Mouse (Mus musculus): ENCODE measurements around the gene Enkur. TPM values are rescaled to one million over a fixed set of nuclear protein-coding genes. Genes with fewer than 3 reads are reported as not detected.
A peak's percentile ranks its signal among the peaks of the same experiment; 100 is the strongest.

Gene Enkur
- polyA plus RNA-seq, 1 experiment from 2014 or later, result 0.41 TPM

DNA sequence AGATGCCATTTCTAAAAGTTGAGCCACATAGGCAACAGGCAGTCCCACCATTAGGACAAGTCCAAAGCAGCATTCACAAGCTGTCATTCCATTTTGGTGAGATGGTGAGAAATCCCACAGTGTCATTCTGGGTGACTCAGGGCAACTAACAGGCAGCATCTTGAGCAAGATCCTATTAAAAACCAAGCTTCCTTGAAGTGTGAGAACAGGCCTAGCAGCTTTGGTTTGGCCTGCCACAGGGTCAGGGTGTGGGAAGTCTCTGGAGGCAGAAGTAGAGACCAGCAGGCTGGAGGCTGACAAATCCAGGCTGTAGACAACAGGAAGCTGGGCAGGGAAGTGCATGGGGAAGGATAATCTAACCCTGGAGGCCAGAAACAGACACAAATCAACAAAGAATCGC is 22.4 kb downstream of the Enkur start:
- no peak overlapping the region for H3K9ac ChIP-seq
- H3K4me3 ChIP-seq, result no peak overlapping the region
- H3K9me3 ChIP-seq, result no peaks in the 10 kb centered on the region
- WGBS, result 55% methylated on average over 1 of the region's 1 CpGs
- no peaks in the 10 kb centered on the region for H3K36me3 ChIP-seq
- no peak overlapping the region for H3K4me2 ChIP-seq
- H3K4me1 ChIP-seq, result no peaks in the 10 kb centered on the region
- H3K27ac ChIP-seq, result no peak overlapping the region
- no peak for ATAC-seq (ENCODE audit: insufficient number of reproducible peaks, insufficient read depth, low FRiP score, low TSS enrichment, low read depth)
- no peaks in the 10 kb centered on the region for H3K27me3 ChIP-seq

DNA sequence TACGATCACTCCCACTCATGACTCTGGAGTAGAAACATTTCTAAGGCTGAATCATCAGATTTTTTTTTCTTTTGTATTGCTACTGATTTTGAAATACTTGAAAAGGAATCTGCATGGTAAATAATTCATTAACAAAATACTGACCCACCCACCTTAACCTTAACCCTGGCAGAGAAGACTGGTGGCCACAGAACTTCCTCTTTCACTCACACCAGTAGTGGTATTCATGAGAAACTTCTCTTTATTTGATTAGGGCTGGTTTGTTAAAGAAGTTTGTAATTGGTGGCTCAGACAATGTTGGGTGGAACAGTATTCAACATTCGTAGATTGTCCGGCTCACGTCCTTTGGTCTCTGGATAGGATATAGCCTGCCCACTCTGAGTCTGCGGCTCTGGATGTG is 26.0 kb downstream of the Enkur start:
- no peak overlapping the region for H3K4me2 ChIP-seq

DNA sequence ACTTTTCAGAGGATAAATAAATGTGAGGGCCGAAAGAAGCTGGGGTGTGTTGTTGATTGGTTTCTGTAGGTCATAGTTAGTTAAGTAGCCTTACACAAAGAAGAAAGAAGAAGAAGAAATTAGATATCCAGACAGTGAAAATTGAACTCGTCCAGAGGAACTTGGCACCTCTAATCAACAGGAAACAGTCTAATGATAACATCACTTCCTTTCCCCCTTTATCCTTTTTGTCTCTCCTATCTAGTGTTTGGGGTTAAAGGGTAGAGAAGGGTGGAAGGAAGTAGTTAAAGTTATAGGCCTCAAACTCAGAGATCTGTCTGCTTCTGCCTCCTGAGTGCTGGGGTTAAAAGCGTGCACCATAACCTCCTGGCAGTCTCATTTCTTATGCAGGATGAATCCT is 32.4 kb downstream of the Enkur start:
- Histone ChIP-seq H3K4me3 (no peak overlapping the region), H3K27me3 (no peaks in the 10 kb centered on the region), H3K36me3 (no peaks in the 10 kb centered on the region), H3K4me1 (no peaks in the 10 kb centered on the region), H3K27ac (no peak overlapping the region), H3K9me3 (no peaks in the 10 kb centered on the region), H3K9ac (no peak overlapping the region), H3K4me2 (no peak overlapping the region)
- WGBS, result 70% methylated on average over 3 of the region's 3 CpGs
- no peak for ATAC-seq (ENCODE audit: insufficient number of reproducible peaks, insufficient read depth, low FRiP score, low TSS enrichment, low read depth)

More for the DNA sequence above, 26.0 kb downstream of the Enkur start:
- H3K27me3 ChIP-seq, result no peaks in the 10 kb centered on the region
- no peak overlapping the region for H3K9ac ChIP-seq
- H3K4me3 ChIP-seq, result no peak overlapping the region
- H3K27ac ChIP-seq, result no peak overlapping the region
- H3K36me3 ChIP-seq, result no peaks in the 10 kb centered on the region
- WGBS, result 92% methylated on average over 5 of the region's 5 CpGs
- no peaks in the 10 kb centered on the region for H3K9me3 ChIP-seq
- no peaks in the 10 kb centered on the region for H3K4me1 ChIP-seq
- no peak for ATAC-seq (ENCODE audit: insufficient number of reproducible peaks, insufficient read depth, low FRiP score, low TSS enrichment, low read depth)

DNA sequence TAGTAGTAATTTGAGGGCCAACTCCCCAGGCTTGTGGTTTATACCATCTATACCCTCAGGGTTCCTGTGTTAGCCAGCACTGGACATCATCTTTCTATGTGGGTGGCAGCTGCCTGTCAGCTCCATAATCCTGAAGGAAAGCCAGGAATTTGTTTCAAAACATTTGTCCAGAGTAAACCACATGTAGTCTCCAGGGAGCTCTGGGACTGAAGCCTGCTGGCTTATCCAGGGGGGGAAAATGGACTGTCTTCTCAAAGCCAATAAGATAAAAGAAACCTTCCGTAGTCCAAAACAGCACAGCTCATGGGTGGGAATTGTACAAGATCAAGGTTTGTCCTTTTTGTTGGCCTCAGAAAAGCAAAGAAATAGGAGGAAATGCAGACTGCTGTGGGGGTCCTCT is 37.2 kb downstream of the Enkur start:
- no peak overlapping the region for H3K9ac ChIP-seq
- no peaks in the 10 kb centered on the region for H3K27me3 ChIP-seq
- no peaks in the 10 kb centered on the region for H3K9me3 ChIP-seq
- no peak overlapping the region for H3K4me3 ChIP-seq
- H3K4me1 ChIP-seq, result no peaks in the 10 kb centered on the region
- H3K27ac ChIP-seq, result no peak overlapping the region
- H3K4me2 ChIP-seq, result no peak overlapping the region
- no peaks in the 10 kb centered on the region for H3K36me3 ChIP-seq
- WGBS, result 80% methylated on average over 1 of the region's 1 CpGs
- no peak for ATAC-seq (ENCODE audit: insufficient number of reproducible peaks, insufficient read depth, low FRiP score, low TSS enrichment, low read depth)

DNA sequence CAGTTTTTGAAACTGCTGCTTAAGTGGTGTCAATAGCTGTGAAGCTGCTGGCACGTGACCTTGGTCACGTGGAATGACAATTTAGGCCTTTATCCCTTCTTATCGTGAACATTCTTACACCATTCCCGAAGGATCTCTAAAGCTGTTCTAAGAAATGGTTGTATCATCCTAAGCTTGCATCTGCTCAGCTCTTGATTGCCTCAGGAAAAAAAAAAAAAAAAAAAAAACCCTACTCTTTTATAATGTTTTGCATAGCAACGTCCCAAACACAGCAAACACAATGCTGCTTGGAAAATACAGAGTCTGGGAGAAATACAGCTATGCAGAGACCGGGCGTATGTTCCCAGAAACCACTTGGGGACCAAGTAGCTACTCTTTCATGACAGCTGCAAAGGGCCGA is 40.9 kb downstream of the Enkur start:
- no peaks in the 10 kb centered on the region for H3K27me3 ChIP-seq
- no peak for ATAC-seq (ENCODE audit: insufficient number of reproducible peaks, insufficient read depth, low FRiP score, low TSS enrichment, low read depth)
- 77% methylated on average over 8 of the region's 8 CpGs for WGBS

DNA sequence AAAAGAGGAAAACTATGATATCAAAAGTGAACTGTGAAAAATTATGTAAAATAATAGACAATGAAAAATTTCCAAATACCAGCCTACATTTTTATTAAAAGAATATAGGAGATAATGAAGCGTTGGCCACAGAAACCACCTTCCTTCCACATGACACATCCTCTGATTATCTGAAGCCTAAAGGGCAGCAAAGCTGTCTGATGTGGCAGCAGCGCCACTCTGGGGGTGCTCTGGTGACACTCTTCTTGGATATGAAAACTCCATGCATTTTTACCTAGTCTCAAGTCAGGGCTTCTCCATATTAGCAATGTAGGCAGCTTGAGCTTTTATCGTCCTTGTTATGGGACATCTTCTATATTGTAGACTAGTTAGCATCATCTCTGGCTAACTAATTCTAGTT is 51.7 kb downstream of the Enkur start:
- Histone ChIP-seq H3K36me3 (no peaks in the 10 kb centered on the region), H3K4me3 (no peak overlapping the region), H3K27ac (no peak overlapping the region), H3K27me3 (no peaks in the 10 kb centered on the region), H3K4me1 (no peaks in the 10 kb centered on the region), H3K9me3 (no peaks in the 10 kb centered on the region), H3K9ac (no peak overlapping the region), H3K4me2 (no peak overlapping the region)
- no peak for ATAC-seq (ENCODE audit: insufficient number of reproducible peaks, insufficient read depth, low FRiP score, low TSS enrichment, low read depth)
- 82% methylated on average over 3 of the region's 3 CpGs for WGBS

More for the DNA sequence above, 40.9 kb downstream of the Enkur start:
- no peak overlapping the region for H3K27ac ChIP-seq
- no peak overlapping the region for H3K9ac ChIP-seq
- no peak overlapping the region for H3K4me2 ChIP-seq
- H3K4me3 ChIP-seq, result no peak overlapping the region
- H3K4me1 ChIP-seq, result no peaks in the 10 kb centered on the region
- no peaks in the 10 kb centered on the region for H3K36me3 ChIP-seq
- no peaks in the 10 kb centered on the region for H3K9me3 ChIP-seq

DNA sequence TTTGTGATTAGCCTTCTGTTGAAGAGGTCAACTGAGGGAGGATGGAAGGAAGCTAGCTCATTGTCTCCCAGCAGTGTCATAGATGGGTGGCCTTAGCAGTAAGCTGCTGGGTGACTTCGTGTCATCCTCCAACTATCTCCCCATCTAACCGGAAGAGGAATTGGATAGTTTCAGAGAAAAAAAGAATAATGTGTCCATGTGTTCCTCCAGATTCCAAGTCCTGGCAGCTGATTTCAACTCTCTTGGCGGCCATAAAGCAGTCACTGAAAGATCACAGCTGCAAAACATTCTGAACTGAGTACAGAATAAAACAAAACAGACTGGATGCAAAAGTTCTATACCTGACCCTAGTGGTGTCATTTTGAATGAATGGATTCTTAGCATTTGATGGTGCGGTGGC is 58.0 kb downstream of the Enkur start:
- Histone ChIP-seq H3K4me2 (no peak overlapping the region), H3K27ac (no peak overlapping the region), H3K4me3 (no peak overlapping the region), H3K27me3 (no peaks in the 10 kb centered on the region), H3K36me3 (no peaks in the 10 kb centered on the region), H3K9me3 (no peaks in the 10 kb centered on the region), H3K9ac (no peak overlapping the region), H3K4me1 (peaks cover 6% of the 10 kb centered on the region)
- ATAC-seq (ENCODE audit: insufficient number of reproducible peaks, insufficient read depth, low FRiP score, low TSS enrichment, low read depth), result no peak
- 76% methylated on average over 4 of the region's 4 CpGs for WGBS

DNA sequence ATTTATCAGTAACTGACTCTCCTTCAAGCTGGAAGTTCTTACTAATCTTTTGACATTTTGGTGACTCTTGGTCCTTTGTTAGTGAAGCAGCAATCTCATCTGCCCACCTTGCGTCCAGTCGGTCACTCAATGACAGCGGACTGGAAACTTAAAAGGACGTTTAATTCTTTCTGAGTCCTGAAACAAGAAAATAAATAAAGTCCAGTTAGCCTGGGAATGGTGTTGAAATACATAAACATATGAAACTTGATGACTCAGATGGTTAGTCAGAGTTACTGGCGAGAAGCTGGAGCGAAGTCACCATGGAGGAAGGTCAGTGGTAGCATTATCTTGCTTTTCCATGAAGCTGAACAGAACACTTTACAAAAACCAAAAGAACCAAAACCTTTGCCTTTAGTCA is 58.7 kb downstream of the Enkur start:
- no peaks in the 10 kb centered on the region for H3K27me3 ChIP-seq
- 84% methylated on average over 6 of the region's 6 CpGs for WGBS

DNA sequence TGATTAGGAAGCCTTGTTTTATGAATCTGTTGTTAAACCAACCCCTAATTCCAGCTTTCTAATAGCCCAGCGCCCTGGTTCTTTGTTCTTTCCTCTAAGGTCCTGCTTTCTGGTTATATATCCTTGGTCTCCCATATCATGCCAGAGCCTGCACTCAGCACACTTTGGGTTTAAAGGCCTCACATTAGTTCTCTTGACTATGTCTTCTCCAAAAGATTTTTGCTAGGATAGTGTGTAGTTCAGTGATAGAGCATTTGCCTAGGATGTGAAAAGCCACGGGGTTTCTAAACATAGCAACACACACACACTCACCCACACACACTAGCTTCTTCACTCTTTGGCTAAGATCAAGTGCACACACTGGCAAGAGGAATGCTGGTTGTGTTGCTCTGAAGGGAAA is 62.5 kb downstream of the Enkur start:
- H3K27me3 ChIP-seq, result no peaks in the 10 kb centered on the region
- peak overlapping the region; percentile 57 for H3K4me3 ChIP-seq
- peaks cover 7% of the 10 kb centered on the region for H3K4me1 ChIP-seq
- no peaks in the 10 kb centered on the region for H3K36me3 ChIP-seq
- H3K9ac ChIP-seq, result peak overlapping the region; percentile 73
- H3K27ac ChIP-seq, result no peak overlapping the region
- WGBS, result 15% methylated on average over 2 of the region's 2 CpGs
- no peak for ATAC-seq (ENCODE audit: insufficient number of reproducible peaks, insufficient read depth, low FRiP score, low TSS enrichment, low read depth)
- peak overlapping the region; percentile 99 for H3K4me2 ChIP-seq
- H3K9me3 ChIP-seq, result peaks cover 2% of the 10 kb centered on the region; the same call in 1 of the 2 replicates

More for the DNA sequence above, 58.7 kb downstream of the Enkur start:
- Histone ChIP-seq H3K4me3 (no peak overlapping the region), H3K4me2 (no peak overlapping the region), H3K36me3 (no peaks in the 10 kb centered on the region), H3K9ac (no peak overlapping the region), H3K27ac (no peak overlapping the region), H3K9me3 (no peaks in the 10 kb centered on the region), H3K4me1 (peaks cover 7% of the 10 kb centered on the region)
- ATAC-seq (ENCODE audit: insufficient number of reproducible peaks, insufficient read depth, low FRiP score, low TSS enrichment, low read depth), result no peak

DNA sequence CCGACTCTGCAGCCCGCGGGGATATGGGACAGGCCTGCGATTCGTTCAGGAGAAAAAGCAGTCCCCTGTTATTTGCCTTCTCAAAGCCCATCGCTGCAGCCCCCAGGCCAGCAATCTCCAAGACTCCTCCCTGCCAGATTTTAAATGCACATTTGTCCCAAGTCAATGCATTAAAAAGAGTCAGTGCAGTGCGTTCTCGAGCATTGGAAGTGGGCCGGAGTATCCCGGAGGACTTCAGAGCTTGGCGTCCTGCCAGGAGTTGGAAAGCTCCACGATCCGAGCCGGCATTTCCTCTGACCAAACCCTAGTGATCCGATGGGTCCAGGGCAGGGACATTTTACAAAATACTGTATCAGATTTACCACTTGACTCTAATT is 63.0 kb downstream of the Enkur start:
- H3K4me2 ChIP-seq, result peak overlapping the region; percentile 99
- peaks cover 7% of the 10 kb centered on the region for H3K4me1 ChIP-seq
- H3K27me3 ChIP-seq, result no peaks in the 10 kb centered on the region
- peak overlapping the region; percentile 73 for H3K9ac ChIP-seq
- WGBS, result under 1% methylated on average over 15 of the region's 15 CpGs
- peak overlapping the region; percentile 62; the same call in 1 of the 2 replicates for H3K27ac ChIP-seq
- ATAC-seq (ENCODE audit: insufficient number of reproducible peaks, insufficient read depth, low FRiP score, low TSS enrichment, low read depth), result no peak; the same call in 1 of the 2 replicates
- H3K9me3 ChIP-seq, result peaks cover 2% of the 10 kb centered on the region; the same call in 1 of the 2 replicates
- peak overlapping the region; percentile 57 for H3K4me3 ChIP-seq
- H3K36me3 ChIP-seq, result no peaks in the 10 kb centered on the region

DNA sequence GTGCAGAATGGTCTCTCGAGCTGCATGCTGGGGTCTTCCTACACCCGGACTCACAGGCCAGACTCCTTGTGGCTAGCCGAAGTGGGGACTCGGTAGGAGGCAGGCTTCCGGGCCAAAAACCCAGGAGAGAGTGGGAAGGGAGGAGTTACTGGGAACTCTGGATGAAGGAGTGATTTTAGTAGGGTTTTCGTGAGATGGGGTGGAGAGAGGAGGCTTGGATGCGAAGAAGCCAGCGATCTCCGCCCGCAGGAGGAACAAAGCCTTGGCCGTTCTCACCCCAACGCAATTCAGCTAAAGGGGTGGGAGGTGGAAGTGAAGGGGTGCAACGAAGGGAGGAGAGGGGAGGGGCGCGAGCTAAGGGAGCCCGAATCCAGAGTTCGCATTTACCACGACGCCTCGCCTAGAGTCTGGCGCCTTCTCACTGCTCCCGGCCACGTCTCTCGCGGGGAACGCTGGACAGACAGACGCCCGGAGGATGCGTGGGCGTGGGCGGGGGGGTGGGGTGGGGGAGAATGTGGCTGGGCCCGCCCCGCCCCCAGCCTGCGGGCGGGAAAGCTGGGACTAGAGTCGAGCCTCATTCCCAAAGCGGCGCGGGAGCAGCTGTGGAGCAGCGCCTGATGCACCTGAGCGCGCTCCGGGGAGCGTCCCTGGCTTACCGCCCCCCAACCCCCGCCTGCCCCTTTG is 63.5 kb downstream of the Enkur start:
- H3K4me2 ChIP-seq, result peak overlapping the region; percentile 99
- H3K36me3 ChIP-seq, result no peaks in the 10 kb centered on the region
- H3K4me3 ChIP-seq, result peak overlapping the region; percentile 57
- WGBS, result under 1% methylated on average over 46 of the region's 46 CpGs
- ATAC-seq (ENCODE audit: insufficient number of reproducible peaks, insufficient read depth, low FRiP score, low TSS enrichment, low read depth), result peak; percentile 77
- no peaks in the 10 kb centered on the region for H3K27me3 ChIP-seq
- H3K4me1 ChIP-seq, result peaks cover 7% of the 10 kb centered on the region
- H3K27ac ChIP-seq, result peak overlapping the region; percentile 62
- peaks cover 2% of the 10 kb centered on the region; the same call in 1 of the 2 replicates for H3K9me3 ChIP-seq
- H3K9ac ChIP-seq, result peak overlapping the region; percentile 73

DNA sequence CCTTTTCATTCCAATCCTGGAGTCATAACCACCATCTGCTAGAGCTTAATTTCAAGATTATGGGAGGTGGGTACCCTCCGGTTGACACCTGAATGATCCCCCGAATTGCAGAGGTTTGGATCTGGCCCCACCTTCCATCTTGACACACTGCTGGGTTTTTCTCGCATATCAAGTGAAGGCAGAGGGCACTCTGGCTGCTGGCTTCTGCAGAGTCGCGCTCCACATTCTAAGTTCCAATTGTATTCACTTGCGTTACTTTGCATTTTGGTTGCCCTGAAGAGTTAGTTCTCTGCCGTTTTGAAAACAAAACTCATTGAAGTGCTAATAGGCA is 64.0 kb downstream of the Enkur start:
- Histone ChIP-seq H3K27me3 (no peaks in the 10 kb centered on the region), H3K9ac (peak overlapping the region; percentile 73), H3K4me1 (peaks cover 7% of the 10 kb centered on the region), H3K27ac (peak overlapping the region; percentile 62; the same call in 1 of the 2 replicates), H3K9me3 (peaks cover 2% of the 10 kb centered on the region; the same call in 1 of the 2 replicates), H3K36me3 (no peaks in the 10 kb centered on the region), H3K4me2 (peak overlapping the region; percentile 99), H3K4me3 (peak overlapping the region; percentile 57)
- 17% methylated on average over 7 of the region's 7 CpGs for WGBS
- ATAC-seq (ENCODE audit: insufficient number of reproducible peaks, insufficient read depth, low FRiP score, low TSS enrichment, low read depth), result no peak

All from embryonic facial prominence, embryonic 13.5 days (tissue).